Mouse (Mus musculus) ZHBTc4 (cell line): Measurements from ENCODE around the gene Vps37d.

Experiments
- DNase-seq: peaks from one replicate; pipeline ENCODE4 v3.0.0-alpha.2; 2011; ENCODE audit warnings: low read depth, low spot score

The Vps37d gene

DNA sequence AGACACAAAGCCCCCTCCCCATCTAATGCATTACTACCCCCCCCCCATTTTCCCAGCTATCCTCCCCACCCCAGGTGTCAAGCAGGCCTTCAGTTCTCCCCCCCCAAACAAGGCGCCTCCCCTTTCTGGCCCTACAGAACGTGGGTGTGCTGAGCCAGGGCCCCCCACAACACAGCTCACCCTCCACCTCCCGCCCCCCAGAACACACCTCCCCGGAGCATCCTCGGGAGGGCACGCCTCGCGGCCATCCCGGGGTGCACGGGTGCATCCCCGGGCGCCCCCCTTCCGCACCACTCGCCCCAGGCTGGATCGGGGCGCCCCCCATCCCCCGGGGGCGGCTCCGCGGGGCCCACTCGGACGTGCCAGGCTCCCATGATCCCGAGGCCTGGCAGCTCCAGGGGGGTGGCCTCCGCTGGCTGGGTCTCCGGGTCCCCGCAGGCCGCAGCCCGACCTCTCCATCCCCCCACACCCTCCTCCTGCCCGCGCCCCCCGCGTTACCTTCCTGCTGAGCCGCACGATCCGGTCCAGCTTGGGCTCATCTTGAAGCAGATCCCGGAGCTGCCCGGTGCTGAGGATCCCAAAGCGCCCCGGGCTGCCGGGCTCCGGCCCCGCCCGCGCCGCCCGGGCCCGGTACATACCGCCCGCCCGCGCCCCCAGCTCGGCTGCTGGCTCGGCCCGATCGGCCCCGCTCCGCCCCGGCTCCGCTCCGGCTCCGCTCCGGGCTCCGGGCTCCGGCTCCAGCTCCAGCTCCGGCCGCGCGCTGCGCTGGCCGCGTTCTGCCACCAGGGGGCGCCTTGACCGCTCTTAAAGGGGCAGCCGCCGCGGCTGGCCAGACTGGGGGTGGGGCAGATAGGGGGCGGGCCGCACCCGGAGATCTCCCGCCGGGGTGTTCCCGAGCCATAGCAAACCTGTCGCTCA, at the start of gene Vps37d:
TSS of gene Vps37d (minus strand) at position 703 of the 918 bp plus-strand sequence.
- peak; percentile 93 for DNase-seq

DNA sequence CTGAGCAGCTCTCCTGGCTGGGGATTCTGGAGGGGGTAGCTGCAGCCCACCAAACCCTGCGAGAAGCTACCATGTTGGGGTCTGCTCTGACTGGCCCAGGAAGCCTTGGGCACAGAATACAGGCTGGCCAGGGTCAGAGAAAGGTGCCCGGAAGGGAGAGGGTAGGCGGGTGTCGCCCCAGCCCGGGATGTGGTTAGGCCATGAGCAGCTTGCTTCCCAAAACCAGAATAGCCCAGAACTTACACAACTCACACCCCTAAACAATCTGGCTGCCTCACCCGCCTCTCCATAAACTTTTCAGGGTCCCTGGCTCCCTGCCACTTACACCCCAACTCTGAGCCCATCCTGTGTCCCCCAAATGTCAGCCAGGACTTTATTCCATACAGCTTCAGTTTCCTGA, 49.6 kb upstream of the Vps37d start:
- DNase-seq, result no peak

DNA sequence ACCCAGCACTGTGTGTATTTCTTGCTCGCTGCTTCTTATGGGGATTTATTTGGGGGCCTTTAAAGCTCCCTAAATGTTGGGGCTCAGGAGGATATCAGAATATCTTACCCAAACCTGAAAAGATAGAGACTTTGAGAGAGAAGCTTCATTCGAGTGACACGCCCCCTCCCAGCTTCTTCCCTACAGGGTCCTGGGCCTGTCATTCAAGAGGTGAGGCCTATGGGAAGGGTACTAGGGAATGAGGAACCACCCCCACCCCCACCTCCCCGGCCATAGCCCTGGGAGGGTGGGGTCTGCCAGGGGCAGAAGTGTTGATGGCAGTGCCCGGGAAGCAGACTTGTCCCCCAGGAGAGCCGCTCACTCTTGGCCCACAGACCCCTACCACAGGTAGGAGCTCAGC, 48.1 kb upstream of the Vps37d start:
- peak; percentile 51 for DNase-seq

DNA sequence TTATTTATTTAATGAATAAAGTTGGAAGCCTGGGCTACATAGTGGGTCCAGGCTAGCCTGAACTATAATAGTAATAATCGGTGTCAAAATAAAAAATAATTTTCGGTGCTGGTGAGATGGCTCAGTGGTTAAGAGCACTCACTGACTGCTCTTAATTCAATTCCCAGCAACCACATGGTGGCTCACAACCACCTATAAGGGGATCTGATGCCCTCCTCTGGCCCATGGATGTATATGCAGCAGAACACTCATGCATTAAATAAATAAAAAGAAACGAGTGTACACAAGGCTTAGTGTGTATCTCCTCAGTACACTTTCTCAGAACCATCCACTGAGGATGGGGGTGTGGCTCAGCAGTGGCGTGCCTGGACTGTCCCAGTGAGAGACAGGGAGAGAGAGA, 42.7 kb upstream of the Vps37d start:
- peak; percentile 49 for DNase-seq

DNA sequence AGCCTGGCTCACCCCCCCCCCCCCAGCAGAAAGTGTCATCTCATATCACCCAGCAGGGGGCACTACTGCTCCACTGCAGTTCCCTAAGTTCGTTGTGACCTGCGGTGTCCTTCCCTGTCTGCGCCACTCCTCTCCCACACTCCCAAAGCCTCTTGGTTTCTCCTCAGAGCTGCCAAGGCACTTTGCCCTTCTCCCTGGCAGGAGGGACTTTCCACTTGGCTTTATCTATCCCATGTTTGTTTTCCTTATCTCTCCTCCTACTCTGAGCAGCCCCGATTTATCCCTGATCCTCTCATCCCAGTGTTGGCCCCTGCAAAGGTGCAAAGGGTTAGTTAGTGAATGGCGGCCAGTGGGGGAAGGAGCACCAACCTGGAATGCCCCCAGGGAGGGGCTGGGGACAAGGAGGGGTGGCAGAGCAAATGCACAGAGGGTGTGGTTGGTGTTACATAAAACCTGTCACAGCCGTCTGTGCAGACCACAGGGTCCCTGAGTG, 40.6 kb upstream of the Vps37d start:
- DNase-seq, result peak; percentile 87

DNA sequence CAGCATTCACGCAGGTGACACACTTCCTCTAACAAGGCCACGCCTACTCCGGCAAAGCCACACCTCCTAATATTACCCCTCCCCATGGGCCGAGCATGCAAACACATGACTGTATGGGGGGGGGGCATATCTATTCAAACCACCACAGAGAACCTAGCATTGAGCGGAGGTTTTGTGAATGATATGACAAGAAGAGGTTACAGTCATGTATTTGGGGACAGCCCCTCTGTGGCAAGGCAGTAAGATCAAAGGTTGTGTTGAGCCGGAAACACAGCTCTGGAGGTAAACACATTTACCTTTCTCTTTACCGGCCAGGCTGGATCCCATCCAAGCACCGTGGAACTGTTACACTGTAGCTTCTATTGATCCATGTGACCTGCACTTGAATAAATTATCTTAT, 37.2 kb upstream of the Vps37d start:
- no peak for DNase-seq

DNA sequence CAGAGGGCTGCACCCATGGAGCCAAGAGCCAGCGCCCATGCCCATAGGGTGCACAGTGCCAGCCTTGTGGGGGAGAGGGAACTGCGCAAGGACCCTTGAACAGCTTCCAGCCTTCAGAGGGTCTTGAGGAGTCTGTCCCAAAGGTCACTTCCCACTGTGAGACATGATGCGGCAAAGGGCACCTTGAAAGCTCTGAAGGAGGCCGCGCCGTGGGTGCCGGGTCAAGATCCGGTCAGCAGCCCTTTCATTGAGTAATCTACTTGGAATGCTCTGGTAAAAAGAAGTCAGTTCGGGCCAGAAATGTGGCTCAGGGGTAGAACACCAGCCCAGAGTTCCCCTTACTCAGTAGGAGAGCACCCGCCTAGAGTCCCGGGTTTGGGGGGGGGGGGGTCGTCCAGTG, 35.7 kb upstream of the Vps37d start:
- DNase-seq, result peak; percentile 29

DNA sequence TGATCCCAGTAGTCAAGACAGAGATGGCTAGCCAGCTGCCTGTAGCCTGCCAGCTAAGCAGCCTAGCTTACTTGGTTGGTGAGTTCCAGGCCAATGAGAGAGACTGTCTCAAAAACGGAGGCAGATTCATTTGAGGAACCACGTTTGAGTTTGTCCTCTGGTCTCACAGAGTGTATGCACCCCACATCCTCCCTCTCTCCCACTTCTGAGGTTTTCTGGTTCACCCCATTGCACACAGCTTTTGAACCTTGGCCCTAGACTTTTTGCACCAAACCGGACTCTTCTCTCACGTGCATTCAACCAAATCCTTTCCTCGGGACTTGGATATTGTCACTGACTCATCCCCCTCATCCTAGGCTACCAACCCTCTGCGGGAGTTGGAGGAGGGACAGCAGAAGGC, 31.9 kb upstream of the Vps37d start:
- no peak for DNase-seq

DNA sequence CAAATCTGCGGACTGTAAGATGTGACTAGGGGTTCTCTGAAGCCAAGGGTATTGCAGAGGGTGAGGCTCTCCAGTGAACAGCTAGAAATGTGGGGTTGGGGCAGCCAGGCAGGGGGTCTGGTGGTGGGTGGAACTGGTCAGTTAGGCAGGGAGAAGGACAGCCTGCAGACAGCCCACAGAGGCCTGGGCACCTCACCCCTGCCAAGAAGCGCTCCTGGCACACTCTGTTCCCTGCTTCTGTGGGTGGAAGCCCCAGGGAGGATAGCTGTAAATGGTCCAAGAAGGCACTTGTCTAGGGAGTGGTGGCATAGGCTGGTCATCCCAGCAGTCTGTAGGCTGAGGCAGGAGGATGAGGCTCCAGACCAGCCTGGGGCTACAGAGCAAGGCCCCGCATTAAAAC, 31.4 kb upstream of the Vps37d start:
- DNase-seq, result no peak

DNA sequence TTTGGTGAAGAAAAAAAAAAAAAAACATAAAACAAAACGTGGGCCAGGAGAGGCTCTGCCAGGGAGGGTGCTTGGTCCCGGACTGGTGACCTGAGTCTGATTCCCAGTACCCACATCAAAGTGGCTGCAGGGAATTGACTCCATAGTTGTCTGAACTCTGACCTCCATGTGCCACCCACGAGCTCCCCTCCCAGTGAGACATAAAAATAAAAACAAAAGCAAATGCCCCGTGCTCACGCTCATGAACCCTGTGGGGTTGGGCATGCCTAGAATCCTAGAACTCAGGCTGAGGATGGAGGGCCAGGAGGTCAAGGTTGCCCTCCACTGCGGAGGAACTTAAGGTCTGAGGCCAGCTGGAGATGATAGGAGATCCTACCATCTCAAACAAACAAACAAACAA, 31.0 kb upstream of the Vps37d start:
- no peak for DNase-seq

DNA sequence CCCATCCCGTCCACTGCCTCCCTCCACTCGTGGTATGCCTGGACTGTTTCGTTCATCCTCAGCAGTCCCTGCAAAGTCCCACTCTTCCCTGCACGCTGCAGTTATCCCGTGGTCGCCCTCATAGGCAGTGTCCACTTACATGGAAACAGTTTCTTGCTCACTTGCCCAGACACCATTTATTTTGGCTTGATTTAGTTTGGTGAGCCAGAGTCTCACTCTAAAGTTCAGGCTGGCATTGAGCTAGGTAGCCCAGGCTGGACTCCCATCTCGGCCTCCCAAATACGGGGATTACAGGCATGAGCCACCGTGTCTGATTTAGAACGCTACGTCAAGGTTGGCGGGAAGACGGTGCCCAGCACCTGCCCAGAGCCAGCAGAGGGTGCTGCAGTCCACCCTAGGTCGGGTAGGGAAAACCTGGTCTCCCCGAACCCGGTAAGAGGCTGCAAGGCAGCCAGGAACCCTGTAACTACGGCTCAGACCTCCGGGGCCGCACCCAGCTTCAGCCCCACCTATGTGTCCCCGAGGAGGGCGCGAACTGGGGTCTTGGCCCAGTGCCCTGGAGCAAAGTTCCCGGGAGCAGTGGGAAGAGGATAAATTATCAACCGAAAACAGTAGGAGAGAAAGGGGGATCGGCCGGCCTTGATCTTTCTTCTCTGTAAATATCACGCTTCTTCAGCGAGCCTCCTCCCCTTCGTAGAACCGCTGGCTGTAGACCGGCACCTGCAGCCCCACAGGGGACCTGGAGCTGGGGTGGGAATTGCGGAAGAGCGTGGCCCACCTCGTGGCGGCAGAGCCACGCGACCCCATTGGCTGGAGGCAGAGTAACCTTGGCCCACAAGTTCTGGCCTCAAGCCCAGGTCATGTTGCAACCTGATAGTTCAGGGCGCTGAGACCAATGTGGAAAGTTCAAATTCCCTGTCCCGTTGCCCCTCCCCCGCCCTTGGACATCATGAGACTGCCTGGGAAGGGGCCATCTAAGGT, 29.7 kb upstream of the Vps37d start:
- peak; percentile 70 for DNase-seq

DNA sequence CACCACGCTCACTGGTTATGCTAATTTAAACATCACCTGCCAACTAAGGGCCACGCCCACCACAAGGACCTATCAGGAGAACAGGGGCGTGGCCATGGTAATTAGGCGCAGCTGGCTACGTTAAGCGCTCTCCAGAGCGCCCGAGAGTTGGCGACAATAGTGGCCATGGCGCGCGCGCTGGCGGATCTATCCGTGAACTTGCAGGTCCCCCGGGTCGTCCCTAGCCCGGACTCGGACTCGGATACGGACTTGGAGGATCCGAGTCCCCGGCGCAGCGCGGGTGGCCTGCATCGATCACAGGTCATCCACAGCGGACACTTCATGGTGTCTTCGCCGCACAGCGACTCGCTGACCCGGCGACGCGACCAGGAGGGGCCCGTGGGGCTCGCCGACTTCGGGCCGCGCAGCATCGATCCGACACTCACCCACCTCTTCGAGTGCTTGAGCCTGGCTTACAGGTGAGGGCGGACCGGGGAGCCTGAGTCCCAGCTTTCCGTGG, 28.7 kb upstream of the Vps37d start:
- peak; percentile 98 for DNase-seq

DNA sequence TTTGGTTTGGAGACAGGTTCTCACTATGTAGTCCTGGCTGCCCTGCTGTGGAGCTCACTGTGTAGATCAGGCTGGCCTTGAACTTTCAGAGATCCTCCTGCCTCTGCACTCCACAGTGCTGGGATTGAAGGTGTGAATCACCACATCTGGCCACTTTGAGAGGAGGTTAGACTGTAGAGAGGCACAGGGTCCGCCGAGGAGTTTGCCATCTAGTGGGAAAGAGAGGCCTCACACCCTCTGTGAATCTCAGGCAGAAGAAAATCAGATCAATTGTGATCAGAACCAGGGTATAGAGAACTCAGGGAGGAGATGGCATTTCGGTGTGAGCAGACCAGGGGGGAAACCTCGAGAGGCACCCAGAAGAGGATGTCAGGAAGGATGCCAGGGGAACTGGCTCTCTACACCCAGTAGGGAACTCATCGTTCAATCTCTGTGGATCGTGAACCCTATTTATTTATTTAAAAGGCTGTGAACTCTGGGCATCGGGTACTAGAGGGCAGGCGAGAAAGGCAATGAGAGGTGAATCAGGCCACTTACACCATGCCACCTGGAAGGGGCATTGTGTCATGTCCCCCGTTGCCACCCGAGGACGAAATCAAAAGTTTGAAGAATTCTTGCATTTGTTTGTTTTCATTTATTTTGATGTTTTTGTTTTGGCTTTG, 26.1 kb upstream of the Vps37d start:
- DNase-seq, result peak; percentile 76

DNA sequence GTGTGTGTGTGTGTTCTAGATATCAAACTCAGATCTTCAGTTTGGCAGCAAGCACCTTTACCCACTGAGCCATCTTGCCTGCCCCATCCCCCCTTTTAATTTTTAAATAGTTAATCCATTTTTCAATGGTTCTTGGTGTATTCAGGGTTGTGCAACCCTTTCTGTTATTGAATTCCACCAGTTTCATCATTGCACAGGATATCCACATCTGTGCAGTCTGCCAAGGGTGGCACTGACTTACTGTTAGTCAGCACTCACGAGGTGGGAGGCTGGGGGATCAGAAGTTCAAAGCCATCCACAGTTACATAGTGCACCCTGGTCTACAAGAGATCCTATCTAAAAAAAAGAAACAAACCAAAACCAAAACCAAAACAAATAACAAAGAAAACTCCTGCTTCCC, 22.9 kb upstream of the Vps37d start:
- no peak for DNase-seq

DNA sequence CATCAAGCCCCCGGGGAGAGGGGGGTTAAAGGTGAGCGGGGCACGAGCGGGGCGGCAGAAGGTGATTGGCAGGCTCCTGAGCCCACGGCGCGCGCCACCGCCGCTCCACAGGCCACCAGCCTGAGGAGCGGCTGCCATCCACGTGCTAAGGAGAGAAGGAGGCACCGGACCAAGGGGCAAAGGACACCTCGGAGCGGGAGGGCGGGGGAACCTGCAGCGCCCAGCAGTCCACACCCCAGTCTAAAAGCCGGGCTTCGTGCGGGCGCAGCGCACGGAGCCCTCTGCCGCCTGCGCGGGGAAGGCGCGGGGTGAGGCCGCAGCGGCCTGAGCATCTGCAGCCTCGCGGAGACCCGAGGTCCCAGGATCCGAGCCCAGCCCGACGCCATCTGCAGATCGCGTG, 11.6 kb upstream of the Vps37d start, which contains the start of gene Mlxipl:
TSS of gene Mlxipl (plus strand) at position 238 of the 400 bp plus-strand sequence.
- peak; percentile 57 for DNase-seq

DNA sequence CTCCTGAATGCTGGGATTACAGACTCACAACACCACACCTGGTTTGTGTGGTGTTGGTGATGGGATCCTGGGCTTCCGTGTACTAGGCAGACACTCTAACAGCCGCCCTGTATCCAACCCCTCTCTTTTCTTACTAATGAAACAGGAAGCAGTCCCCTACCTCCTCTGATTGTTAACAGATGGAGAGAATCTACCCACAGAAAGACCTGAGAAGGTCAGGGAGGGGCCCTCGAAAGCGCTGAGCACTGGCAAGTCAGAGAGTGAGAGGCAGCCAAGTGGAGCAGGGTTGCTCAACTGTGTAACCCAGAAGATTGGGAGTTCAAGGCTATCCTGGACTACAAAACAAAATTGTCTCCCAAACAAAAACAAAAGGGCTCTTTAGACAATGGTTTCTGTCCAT, 8.8 kb upstream of the Vps37d start:
- DNase-seq, result no peak

DNA sequence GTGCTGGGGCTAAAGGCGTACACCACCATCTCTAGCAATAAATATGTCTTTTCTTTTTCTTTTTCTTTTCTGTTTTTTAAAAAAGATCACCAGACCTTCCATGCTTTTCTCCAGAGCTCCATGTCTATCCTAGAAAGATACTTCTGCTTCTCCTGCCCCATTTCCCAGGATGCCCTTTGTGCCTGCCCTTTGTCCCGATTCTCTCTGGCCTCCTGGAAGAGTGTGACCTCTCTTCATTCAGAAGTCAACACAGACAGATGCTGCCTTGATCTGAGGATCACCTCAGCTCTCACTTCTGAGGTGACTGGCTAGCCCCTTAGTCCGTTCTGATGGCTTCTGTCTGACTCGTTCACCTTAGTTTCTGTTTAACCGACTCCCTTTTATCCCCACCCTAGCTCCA, 2.5 kb upstream of the Vps37d start:
- no peak for DNase-seq

DNA sequence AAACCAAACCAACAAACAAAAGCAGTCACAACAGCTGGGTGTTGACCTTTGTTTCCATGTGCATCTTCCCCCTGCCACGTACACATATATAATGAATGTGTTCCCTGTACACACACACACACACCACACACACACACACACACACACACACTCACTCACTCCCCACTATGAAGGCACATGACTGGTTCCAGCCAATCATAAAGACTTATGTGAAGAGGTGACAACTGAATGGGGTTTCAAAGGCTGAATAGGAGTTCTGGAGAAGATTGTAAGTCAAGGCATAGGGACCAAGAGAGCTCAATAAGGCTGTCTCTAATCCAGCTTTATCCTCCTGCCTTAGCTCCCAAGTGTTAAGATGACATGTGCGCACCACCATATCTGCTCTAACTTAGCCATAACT, 1.5 kb upstream of the Vps37d start:
- no peak for DNase-seq

DNA sequence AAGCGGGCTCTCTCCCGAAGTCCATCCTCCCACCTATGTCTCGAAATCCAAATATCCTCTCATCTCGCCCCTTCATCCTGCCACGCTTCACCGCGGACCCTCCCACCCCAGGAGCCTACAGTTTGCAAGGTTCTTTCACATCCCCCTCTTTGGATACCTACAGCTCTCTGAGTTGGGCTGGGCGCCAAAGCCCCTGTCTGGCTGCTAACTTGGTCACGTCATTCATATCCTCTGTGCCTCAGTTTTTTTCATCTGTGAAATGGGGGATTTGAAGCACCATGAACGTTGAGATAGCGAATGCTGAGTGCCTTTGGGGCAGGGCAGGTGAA, 380 bp upstream of the Vps37d start:
- no peak for DNase-seq

DNA sequence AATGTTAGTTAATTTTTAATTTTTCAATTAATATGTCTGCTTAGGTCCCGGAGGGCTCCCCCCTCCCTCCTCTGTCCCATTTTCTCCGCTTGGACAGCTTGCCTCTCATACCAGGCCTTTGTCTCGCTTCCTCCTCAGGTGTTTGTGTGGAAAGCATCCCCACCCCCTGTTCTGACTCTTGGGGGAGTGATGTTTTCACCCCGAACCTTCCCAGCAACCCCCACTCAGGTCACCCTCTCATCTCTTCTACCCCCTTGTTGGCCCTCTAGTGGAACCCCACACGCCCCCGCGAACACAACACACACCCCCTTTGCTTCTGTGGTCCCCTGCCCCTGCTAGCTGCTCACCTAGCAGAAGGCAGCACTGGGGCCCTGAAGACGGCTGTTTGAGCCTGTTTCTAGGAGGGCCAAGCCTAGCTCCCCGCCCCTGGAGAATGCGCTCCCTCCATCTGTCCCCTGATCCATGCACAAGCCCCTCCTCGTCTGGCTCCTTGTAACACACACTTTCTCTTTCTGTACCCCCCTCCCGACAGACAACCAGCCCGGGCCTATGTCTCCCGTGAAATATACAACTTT, 1.0 kb downstream of the Vps37d start:
- peak; percentile 61 for DNase-seq

DNA sequence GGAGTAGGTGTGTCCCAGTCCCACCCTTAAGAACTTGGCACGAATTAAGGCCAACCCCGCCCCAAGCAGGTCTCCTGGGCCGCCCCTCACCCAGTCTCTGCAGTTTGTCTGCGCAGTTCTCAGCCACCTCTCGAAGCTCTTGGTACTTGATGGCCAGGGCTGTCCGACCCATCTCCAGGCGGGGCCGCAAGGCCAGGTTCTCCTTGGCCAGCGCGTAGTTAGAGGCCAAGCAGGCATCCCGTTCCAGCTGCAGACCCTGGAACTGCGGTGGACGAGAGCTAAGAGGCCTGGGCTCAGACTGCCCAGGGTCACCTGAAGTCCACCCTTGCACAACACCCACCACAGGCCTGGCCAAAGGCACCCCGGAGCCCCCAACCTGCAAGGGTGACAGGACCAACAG, 1.7 kb downstream of the Vps37d start:
- DNase-seq, result no peak
